Mouse (Mus musculus): ENCODE measurements around the gene Tmem87a. TPM values are rescaled to one million over a fixed set of nuclear protein-coding genes. Genes with fewer than 3 reads are reported as not detected.

The Tmem87a gene
- polyA plus RNA-seq, 1 experiment from 2014 or later = 11.1 TPM

DNA sequence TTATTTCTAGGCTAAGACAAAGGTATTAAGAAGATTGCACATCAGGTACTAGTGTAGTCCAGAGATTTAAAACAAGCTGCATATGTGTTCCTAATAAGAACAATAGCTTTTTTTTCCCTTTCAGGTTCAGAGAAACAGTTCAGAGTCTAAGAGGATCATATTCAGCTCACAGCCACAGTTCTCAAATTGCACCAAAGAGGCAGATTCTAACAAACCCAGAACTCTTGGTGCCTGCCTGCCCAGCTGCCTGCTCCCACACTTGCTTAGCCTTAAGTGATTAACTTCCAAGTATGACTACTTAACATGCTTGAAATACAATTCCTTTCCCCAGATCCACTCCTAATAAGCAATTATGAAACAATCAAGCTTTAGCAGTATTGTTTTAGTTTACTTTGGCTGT, 10.2 kb upstream of the Tmem87a start:
- DNase-seq (no peak), ATAC-seq (ENCODE audit: low FRiP score, low TSS enrichment) (no peak)
- H3K4me1 ChIP-seq (ENCODE audit: control insufficient read depth, insufficient read depth, low read length) = no peaks in the 10 kb centered on the region
- no peaks in the 10 kb centered on the region for H3K36me3 ChIP-seq (ENCODE audit: control insufficient read depth, insufficient read depth, low read length)
- no peak overlapping the region for H3K4me2 ChIP-seq (ENCODE audit: low read length)
- no peaks in the 10 kb centered on the region for H3K27me3 ChIP-seq (ENCODE audit: control insufficient read depth, insufficient read depth, low read length)
- H3K9ac ChIP-seq (replicated peaks; ENCODE audit: low read length) = no peak overlapping the region
- no peak overlapping the region for H3K27ac ChIP-seq (replicated peaks; ENCODE audit: low read depth, low read length)
- no peaks in the 10 kb centered on the region for H3K9me3 ChIP-seq (ENCODE audit: control insufficient read depth, low read length)
- H3K4me3 ChIP-seq (replicated peaks; ENCODE audit: low read depth, low read length) = no peak overlapping the region

DNA sequence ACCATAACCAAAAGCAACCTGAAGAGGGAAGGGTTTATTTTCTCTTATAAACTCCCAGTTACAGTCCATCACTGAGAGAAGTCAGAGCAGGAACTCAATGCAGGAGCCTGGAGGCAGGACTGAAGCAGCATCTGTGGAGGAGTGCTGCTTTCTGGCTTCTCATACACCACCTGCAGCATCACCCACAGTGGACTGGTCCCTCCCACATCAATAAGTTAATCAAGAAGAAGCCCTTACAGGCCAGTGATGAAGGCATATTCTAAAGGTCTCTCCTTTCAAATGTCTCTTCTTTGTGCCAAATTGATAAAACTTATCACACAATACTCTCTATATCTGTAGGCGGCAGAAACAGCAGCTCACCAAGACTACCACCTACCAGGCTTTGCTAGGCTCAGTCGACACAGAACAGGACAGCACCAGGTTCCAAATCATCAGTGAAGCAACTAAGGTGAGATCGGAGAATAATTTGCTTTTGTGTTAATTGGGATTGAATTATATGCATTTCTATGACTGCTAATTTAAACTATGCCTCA, 7.2 kb upstream of the Tmem87a start:
- H3K27ac ChIP-seq (replicated peaks; ENCODE audit: low read depth, low read length) = no peak overlapping the region
- no peaks in the 10 kb centered on the region for H3K9me3 ChIP-seq (ENCODE audit: control insufficient read depth, low read length)
- no peaks in the 10 kb centered on the region for H3K36me3 ChIP-seq (ENCODE audit: control insufficient read depth, insufficient read depth, low read length)
- no peaks in the 10 kb centered on the region for H3K4me1 ChIP-seq (ENCODE audit: control insufficient read depth, insufficient read depth, low read length)
- DNase-seq = no peak
- H3K9ac ChIP-seq (replicated peaks; ENCODE audit: low read length) = no peak overlapping the region
- WGBS = 95% methylated on average over 3 of the region's 3 CpGs
- no peaks in the 10 kb centered on the region for H3K27me3 ChIP-seq (ENCODE audit: control insufficient read depth, insufficient read depth, low read length)
- no peak overlapping the region for H3K4me3 ChIP-seq (replicated peaks; ENCODE audit: low read depth, low read length)
- ATAC-seq (ENCODE audit: low FRiP score, low TSS enrichment) = no peak
- H3K4me2 ChIP-seq (ENCODE audit: low read length) = no peak overlapping the region

DNA sequence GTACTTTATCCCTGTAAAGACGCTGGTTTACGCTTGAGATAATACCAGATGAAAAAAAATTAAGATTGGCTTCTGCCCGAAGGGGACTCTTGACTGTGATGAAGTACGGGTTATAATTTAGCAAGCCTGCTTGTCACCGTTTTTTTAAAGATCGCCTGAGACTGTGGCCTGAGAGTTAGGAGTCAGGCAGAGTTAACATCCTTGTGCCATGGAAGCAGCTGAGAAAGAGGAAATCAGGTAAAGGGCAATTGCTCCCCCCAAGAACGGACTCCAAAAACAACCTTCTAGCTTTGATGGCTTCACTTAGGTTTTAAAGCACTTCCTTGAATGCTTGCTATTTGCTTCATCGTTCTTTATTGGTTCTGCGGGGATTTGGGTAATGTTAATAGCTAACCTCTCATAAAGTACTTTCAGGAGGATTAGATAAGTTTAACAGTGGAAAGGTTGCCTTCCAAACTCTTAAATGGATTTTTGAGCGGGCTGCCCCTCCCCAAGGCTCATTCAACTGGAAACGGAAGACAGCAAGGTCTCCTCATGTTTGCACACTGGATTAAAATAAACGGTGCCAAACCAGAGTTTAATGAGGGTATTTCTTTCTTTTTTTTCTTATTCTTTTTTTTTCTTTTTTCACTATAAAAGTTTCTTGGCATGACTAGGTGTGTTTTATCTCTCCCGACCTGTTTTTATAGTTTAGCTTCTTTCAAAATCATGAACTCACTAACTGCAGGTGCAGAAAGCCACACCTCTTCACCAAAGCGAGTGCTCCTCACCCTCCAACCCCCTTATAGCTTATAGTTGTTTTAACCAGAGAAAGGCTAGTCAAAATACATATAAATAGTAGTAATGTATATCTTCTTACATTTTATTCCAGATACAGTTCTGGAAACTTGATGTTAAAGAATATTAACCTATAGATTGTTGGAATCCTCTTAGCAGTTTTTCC, 1.2 kb upstream of the Tmem87a start:
- Histone ChIP-seq H3K36me3 (ENCODE audit: control insufficient read depth, insufficient read depth, low read length) (peaks cover 5% of the 10 kb centered on the region; the same call in 1 of the 2 replicates), H3K27ac (replicated peaks; ENCODE audit: low read depth, low read length) (peak overlapping the region; percentile 84), H3K4me3 (replicated peaks; ENCODE audit: low read depth, low read length) (peak overlapping the region; percentile 81), H3K27me3 (ENCODE audit: control insufficient read depth, insufficient read depth, low read length) (no peaks in the 10 kb centered on the region), H3K9me3 (ENCODE audit: control insufficient read depth, low read length) (no peaks in the 10 kb centered on the region), H3K4me2 (ENCODE audit: low read length) (peak overlapping the region; percentile 91), H3K4me1 (ENCODE audit: control insufficient read depth, insufficient read depth, low read length) (peaks cover 18% of the 10 kb centered on the region), H3K9ac (replicated peaks; ENCODE audit: low read length) (peak overlapping the region; percentile 79)
- ATAC-seq (ENCODE audit: low FRiP score, low TSS enrichment) (no peak), DNase-seq (no peak)
- 36% methylated on average over 14 of the region's 14 CpGs for WGBS

DNA sequence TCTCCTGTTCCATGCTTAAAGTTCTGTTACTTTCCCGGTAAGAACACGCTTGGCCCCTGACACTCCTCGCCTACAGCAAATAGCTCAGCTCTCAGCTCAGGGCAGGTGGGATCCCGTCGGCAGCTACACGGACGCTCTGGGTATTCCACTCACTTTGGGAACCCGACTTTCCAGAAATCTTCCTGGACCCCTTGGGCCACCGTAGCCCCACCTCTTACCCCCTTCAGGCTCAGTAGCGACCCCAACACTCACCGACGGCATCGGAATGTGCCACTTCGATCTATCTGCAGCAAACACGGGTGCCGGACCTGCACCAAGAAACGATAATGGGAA, 294 bp downstream of the Tmem87a start, which contains the start of gene Ganc:
Ganc (plus strand) TSS at position 244 of the 333 bp plus-strand sequence.
- WGBS = under 1% methylated on average over 17 of the region's 17 CpGs
- Histone ChIP-seq H3K4me3 (replicated peaks; ENCODE audit: low read depth, low read length) (peak within 1 kb of the TSS; percentile 81), H3K27me3 (ENCODE audit: control insufficient read depth, insufficient read depth, low read length) (no peaks in the 10 kb centered on the region), H3K9ac (replicated peaks; ENCODE audit: low read length) (peak within 1 kb of the TSS; percentile 79), H3K4me2 (ENCODE audit: low read length) (peak within 1 kb of the TSS; percentile 91), H3K4me1 (ENCODE audit: control insufficient read depth, insufficient read depth, low read length) (peaks cover 18% of the 10 kb centered on the region), H3K36me3 (ENCODE audit: control insufficient read depth, insufficient read depth, low read length) (peaks cover 5% of the 10 kb centered on the region; the same call in 1 of the 2 replicates), H3K9me3 (ENCODE audit: control insufficient read depth, low read length) (no peaks in the 10 kb centered on the region), H3K27ac (replicated peaks; ENCODE audit: low read depth, low read length) (peak within 1 kb of the TSS; percentile 84)
- DNase-seq = no peak
- peak; percentile 73 for ATAC-seq (ENCODE audit: low FRiP score, low TSS enrichment)

DNA sequence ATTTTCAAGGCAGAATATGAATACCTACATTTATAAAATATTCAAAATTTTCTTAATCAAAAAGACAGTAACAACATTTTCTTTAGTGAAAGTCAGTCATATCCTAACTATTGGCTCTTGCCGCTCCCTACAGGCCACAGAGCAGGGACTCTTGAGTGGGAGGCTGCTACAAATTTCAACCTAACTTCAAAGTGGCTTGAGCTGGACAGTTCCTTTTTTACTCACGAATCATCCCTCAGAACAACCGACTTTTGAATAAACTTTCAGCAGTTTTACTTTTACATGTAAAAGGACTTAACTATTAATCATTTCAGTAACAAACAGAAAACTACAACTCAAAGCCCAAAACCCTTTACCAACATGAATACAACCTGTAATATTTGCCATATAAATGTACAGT, 1.1 kb downstream of the Tmem87a start:
- no peak for ATAC-seq (ENCODE audit: low FRiP score, low TSS enrichment)
- Histone ChIP-seq H3K27ac (replicated peaks; ENCODE audit: low read depth, low read length) (no peak overlapping the region), H3K4me2 (ENCODE audit: low read length) (peak overlapping the region; percentile 78), H3K27me3 (ENCODE audit: control insufficient read depth, insufficient read depth, low read length) (no peaks in the 10 kb centered on the region), H3K4me3 (replicated peaks; ENCODE audit: low read depth, low read length) (peak overlapping the region; percentile 81), H3K9me3 (ENCODE audit: control insufficient read depth, low read length) (no peaks in the 10 kb centered on the region), H3K4me1 (ENCODE audit: control insufficient read depth, insufficient read depth, low read length) (peaks cover 18% of the 10 kb centered on the region), H3K36me3 (ENCODE audit: control insufficient read depth, insufficient read depth, low read length) (peaks cover 8% of the 10 kb centered on the region; the same call in 1 of the 2 replicates), H3K9ac (replicated peaks; ENCODE audit: low read length) (no peak overlapping the region; the same call in 1 of the 2 replicates)
- WGBS = 55% methylated on average over 3 of the region's 3 CpGs
- DNase-seq = no peak

DNA sequence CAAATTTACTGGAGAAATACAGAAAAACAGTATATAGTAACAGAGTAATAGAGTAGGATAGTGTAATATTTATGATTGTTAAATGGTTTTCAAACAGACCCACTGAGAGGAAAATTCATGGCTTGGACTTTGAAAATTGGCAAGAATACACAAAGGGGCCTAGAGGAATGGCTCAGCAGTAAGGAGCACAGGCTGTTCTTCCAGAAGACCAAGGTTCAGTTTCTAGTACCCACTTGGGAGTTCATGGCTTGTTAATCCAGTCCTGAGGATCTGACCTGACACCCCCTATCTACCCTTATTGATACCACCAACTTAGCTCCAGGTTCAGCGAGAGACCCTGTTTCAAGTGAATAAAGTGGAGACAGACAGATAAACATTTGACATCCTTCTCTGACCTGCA, 6.0 kb downstream of the Tmem87a start:
- 95% methylated on average over 1 of the region's 1 CpGs for WGBS
- Histone ChIP-seq H3K4me2 (ENCODE audit: low read length) (no peak overlapping the region), H3K27ac (replicated peaks; ENCODE audit: low read depth, low read length) (no peak overlapping the region), H3K36me3 (ENCODE audit: control insufficient read depth, insufficient read depth, low read length) (peaks cover 47% of the 10 kb centered on the region), H3K4me1 (ENCODE audit: control insufficient read depth, insufficient read depth, low read length) (peaks cover 7% of the 10 kb centered on the region; the same call in 1 of the 2 replicates), H3K27me3 (ENCODE audit: control insufficient read depth, insufficient read depth, low read length) (no peaks in the 10 kb centered on the region), H3K4me3 (replicated peaks; ENCODE audit: low read depth, low read length) (no peak overlapping the region), H3K9me3 (ENCODE audit: control insufficient read depth, low read length) (no peaks in the 10 kb centered on the region), H3K9ac (replicated peaks; ENCODE audit: low read length) (no peak overlapping the region)
- ATAC-seq (ENCODE audit: low FRiP score, low TSS enrichment) (no peak), DNase-seq (no peak)

DNA sequence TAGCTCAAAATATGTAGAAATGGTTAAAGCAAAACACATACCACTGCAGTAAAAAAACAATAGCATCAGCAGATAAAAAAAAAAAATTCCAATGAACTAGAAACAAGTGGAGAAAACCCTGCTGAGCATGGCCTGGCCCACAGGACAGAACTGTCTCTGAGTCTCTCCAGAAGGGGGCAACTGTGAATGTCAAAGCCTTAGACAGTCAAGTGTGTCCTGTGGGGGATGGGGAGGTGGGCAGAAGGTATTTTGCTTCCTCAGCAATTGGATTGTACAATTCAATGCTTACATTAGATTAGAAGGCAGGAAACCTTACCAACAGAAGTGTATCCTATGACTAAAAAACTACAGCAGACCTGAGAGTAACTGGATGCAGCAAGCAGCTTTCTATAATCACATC, 11.5 kb downstream of the Tmem87a start:
- H3K4me2 ChIP-seq (ENCODE audit: low read length) = no peak overlapping the region
- no peaks in the 10 kb centered on the region for H3K27me3 ChIP-seq (ENCODE audit: control insufficient read depth, insufficient read depth, low read length)
- no peak overlapping the region for H3K4me3 ChIP-seq (replicated peaks; ENCODE audit: low read depth, low read length)
- H3K27ac ChIP-seq (replicated peaks; ENCODE audit: low read depth, low read length) = no peak overlapping the region
- H3K4me1 ChIP-seq (ENCODE audit: control insufficient read depth, insufficient read depth, low read length) = no peaks in the 10 kb centered on the region
- no peaks in the 10 kb centered on the region for H3K9me3 ChIP-seq (ENCODE audit: control insufficient read depth, low read length)
- no peak for ATAC-seq (ENCODE audit: low FRiP score, low TSS enrichment)
- peaks cover 76% of the 10 kb centered on the region for H3K36me3 ChIP-seq (ENCODE audit: control insufficient read depth, insufficient read depth, low read length)
- H3K9ac ChIP-seq (replicated peaks; ENCODE audit: low read length) = no peak overlapping the region
- no peak for DNase-seq

DNA sequence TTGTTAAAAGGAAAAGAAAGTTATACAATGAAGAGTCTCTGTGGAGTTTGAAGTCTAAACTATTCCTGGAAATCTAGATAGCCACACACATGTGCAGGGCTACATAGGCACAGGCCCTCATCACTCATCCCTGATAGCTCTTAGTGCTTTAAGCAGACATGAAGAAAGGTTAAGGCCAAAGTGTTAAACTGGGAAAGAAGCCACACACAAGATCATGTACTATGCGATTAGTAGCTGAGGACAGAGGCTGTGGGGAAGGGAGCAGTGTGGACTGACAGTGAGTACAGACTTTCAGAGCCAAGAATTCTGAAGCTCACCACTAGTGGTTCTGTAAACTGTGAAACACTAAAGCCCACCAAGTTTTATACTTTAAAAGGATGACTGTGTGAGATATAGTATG, 13.0 kb downstream of the Tmem87a start:
- ATAC-seq (ENCODE audit: low FRiP score, low TSS enrichment) (no peak), DNase-seq (no peak)
- H3K27me3 ChIP-seq (ENCODE audit: control insufficient read depth, insufficient read depth, low read length) = no peaks in the 10 kb centered on the region
- no peaks in the 10 kb centered on the region for H3K9me3 ChIP-seq (ENCODE audit: control insufficient read depth, low read length)
- no peaks in the 10 kb centered on the region for H3K4me1 ChIP-seq (ENCODE audit: control insufficient read depth, insufficient read depth, low read length)
- peaks cover 68% of the 10 kb centered on the region for H3K36me3 ChIP-seq (ENCODE audit: control insufficient read depth, insufficient read depth, low read length)
- WGBS = 98% methylated on average over 1 of the region's 1 CpGs
- H3K27ac ChIP-seq (replicated peaks; ENCODE audit: low read depth, low read length) = no peak overlapping the region
- no peak overlapping the region for H3K9ac ChIP-seq (replicated peaks; ENCODE audit: low read length)
- no peak overlapping the region for H3K4me3 ChIP-seq (replicated peaks; ENCODE audit: low read depth, low read length)
- no peak overlapping the region for H3K4me2 ChIP-seq (ENCODE audit: low read length)

DNA sequence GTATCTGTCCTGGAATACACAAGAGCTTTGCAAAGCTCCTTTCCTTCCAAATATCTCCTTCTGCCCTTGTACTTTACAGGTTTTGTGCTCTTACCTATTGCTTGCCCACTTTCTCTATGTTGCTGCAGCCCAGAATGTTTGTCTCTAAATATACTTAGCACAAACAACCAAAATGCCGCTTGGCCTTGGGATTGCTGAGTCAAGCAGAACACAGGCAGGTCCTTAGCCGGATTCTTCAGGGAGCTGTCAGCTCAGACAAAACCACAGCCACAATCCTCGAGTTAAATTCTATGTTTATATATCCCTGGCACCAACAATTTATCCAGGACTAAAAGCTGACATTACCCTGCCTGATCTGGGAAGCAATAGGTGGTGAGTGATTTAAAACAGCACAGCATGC, 14.5 kb downstream of the Tmem87a start:
- H3K4me1 ChIP-seq (ENCODE audit: control insufficient read depth, insufficient read depth, low read length) = no peaks in the 10 kb centered on the region
- H3K9ac ChIP-seq (replicated peaks; ENCODE audit: low read length) = no peak overlapping the region
- ATAC-seq (ENCODE audit: low FRiP score, low TSS enrichment) (no peak), DNase-seq (no peak)
- no peaks in the 10 kb centered on the region for H3K27me3 ChIP-seq (ENCODE audit: control insufficient read depth, insufficient read depth, low read length)
- no peak overlapping the region for H3K27ac ChIP-seq (replicated peaks; ENCODE audit: low read depth, low read length)
- 94% methylated on average over 3 of the region's 3 CpGs for WGBS
- H3K4me2 ChIP-seq (ENCODE audit: low read length) = no peak overlapping the region
- peaks cover 62% of the 10 kb centered on the region for H3K36me3 ChIP-seq (ENCODE audit: control insufficient read depth, insufficient read depth, low read length)
- H3K9me3 ChIP-seq (ENCODE audit: control insufficient read depth, low read length) = no peaks in the 10 kb centered on the region
- no peak overlapping the region for H3K4me3 ChIP-seq (replicated peaks; ENCODE audit: low read depth, low read length)
